Mouse (Mus musculus): ENCODE results near the gene Suco.

Gene Suco

GRCm38 (mm10) chr1:161894126-161894525 lies 17.6 kb upstream of the Suco start:
- DNase-seq (ENCODE audit: low spot score): no peak

DNA sequence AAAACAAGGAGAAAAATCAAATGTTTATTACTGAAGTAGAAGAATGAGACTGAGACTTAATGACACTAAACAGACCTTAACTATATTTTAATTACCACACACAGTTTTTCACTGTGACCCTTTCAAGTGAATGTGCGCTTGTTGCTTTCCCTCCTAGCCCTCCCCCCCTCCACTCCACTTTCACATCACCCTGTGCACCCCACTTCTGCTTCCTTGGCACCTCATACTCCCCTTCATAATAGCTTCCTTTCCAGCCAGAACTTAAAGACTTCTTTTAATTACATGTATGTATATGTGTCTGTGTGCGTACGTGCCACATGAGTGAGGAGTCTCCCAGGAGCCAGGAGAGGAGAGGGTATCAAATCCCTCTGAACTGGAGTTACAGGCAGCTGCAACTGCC lies 12.3 kb upstream of the Suco start:
- DNase-seq (ENCODE audit: low spot score): no peak

GRCm38 (mm10) chr1:161887679-161888260 lies 11.3 kb upstream of the Suco start:
- no peak for DNase-seq (ENCODE audit: low spot score)

- DNase-seq (ENCODE audit: low spot score): no peak
Measured at GRCm38 (mm10) chr1:161885762-161886161, 9.3 kb upstream of the Suco start.

GRCm38 (mm10) chr1:161877580-161878142 lies 1.2 kb upstream of the Suco start:
- DNase-seq (ENCODE audit: low spot score): no peak

- peak; percentile 41 for DNase-seq (ENCODE audit: low spot score)
Measured at GRCm38 (mm10) chr1:161875706-161876552, 553 bp downstream of the Suco start.

- DNase-seq (ENCODE audit: low spot score): no peak
Measured at GRCm38 (mm10) chr1:161869422-161869821, 7.1 kb downstream of the Suco start.

- no peak for DNase-seq (ENCODE audit: low spot score)
Measured at GRCm38 (mm10) chr1:161868413-161868812, 8.1 kb downstream of the Suco start.

DNA sequence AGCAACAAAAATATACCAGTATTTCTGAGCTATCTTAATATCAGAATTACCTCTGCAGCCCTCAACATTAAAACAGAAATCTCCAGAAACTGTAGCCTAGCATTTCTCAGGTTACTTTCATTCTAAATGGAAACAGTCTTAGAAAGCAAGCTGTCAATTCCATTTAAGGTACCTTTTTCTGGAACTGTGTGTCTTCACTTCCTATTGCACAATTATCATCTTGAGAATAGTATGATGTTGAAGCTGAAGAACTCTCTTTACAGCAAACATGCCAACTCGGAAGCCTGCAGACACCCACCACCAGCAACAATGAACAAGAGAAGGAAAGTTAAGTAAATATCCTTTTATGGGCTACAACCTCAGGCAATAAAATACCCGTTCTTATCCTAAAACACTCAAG lies 12.7 kb downstream of the Suco start:
- DNase-seq (ENCODE audit: low spot score): no peak

- no peak for DNase-seq (ENCODE audit: low spot score)
Measured at GRCm38 (mm10) chr1:161859248-161859647, 17.2 kb downstream of the Suco start.

DNA sequence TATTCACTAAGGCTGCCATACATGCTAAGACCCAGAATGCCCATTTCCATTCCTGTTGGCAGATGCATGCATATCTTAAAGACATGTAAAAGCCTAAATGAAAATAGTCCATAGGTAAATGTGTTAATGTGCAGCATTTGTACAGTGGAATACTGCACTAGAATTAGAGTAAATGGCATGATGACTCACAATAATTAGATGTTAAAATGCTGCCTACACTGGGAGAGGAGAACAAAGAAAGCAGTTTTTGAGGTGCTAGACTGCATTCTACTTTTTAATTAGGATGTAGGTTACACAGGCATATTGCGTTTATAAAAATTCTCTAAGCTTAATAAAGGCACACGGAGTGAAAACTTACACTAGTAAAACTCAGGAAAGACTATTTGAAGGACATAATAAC lies 49.8 kb downstream of the Suco start:
- no peak for DNase-seq (ENCODE audit: low spot score)

DNA sequence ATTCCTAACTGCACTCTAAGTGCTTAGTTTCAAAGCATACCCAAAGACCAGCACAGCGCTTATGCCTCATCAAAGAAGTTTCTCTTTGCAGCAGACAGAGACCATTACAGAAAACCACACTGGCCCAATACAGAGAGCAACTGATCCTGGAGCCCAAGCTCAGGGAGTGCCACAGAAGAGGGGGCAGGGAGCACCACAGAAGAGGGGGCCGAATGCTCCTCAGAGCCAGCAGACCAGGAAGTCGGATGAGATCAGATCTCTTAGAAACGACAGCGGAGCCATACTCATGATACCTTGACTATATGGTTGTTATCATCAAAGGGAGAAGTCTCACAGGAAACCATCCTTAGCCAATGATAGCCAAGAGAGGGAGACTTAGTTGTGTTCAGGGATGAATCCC lies 67.1 kb downstream of the Suco start:
- DNase-seq (ENCODE audit: low spot score): no peak

- DNase-seq (ENCODE audit: low spot score): no peak
Measured at GRCm38 (mm10) chr1:161808980-161809379, 67.5 kb downstream of the Suco start.

- DNase-seq (ENCODE audit: low spot score): no peak
Measured at GRCm38 (mm10) chr1:161804541-161804971, 71.9 kb downstream of the Suco start.

DNA sequence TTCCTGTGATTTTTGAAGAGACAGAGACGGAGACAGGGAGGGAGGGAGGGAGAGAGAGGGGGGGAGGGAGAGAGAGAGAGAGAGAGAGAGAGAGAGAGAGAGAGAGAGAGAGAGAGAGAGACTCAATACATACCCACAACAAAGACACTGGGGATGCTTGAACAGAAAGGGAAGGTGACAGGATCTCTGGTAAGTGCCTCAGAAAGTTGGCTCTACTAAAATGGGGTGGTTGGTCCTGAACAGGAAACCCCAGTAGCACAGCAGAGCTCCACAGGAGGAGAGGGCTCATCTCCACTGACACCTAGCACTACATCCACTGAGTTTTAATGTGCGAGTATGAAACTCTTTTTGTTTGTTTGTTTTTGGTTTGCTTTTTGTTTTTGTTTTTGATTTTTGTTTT lies 75.2 kb downstream of the Suco start:
- no peak for DNase-seq (ENCODE audit: low spot score)

DNA sequence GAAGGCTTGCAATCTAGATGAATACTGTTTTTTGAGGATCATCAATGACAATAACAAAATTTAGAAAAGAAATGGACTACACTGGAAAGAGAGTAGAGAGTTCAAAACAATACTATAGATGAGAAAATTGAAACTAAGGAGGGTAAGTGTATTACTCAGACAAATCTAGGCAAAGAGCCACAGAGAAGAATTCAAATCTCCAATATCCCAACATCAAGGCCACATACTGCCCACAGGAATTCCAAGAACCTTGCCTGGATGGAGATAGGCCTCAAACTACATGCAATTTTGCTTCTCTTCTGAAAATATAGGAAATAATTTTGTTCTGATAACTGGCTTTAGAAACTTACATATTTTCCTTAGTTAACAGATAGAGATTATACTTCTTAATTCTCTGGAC lies 76.2 kb downstream of the Suco start:
- DNase-seq (ENCODE audit: low spot score): no peak

- DNase-seq (ENCODE audit: low spot score): no peak
Measured at GRCm38 (mm10) chr1:161799791-161800190, 76.7 kb downstream of the Suco start.

- no peak for DNase-seq (ENCODE audit: low spot score)
Measured at GRCm38 (mm10) chr1:161798866-161799265, 77.6 kb downstream of the Suco start.

DNA sequence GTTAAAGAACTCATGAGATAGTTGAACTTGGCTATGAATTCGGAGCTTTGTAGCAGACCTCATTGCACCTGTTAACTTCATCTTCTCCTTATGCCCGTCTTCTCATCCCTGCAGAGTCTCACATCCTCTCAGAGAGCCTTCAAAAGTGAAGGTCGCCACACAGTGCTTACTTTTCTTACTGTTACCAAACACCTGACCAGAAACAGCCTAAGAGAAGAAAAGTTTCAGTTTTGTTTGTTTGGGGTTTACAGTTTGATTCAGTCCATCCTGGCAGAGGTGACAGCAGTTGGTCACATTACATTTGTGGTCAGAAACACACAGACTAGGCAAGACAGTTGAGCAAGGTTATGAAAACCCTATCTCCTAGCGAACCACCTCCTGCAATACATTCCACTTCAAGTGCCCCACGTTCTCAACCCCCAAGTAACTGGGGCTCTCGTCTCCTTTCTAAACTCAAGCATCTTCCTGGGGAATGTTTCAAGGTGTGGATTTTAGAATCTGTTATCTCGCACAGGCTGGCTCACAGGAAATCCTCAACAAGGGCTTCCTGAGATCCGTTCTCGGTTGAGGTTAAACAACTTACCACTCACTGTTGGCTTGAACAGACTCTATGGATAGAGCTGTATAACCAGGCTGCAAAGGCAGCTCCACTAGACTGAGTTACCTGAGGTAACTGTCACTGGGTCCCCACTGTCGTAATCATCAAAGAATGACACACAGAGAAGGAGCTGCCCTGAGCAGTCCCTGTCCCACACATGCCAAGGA lies 81.9 kb downstream of the Suco start:
- no peak for DNase-seq (ENCODE audit: low spot score)

GRCm38 (mm10) chr1:161793321-161793720 lies 83.2 kb downstream of the Suco start:
- no peak for DNase-seq (ENCODE audit: low spot score)

GRCm38 (mm10) chr1:161792687-161792969 lies 83.9 kb downstream of the Suco start:
- no peak for DNase-seq (ENCODE audit: low spot score)

GRCm38 (mm10) chr1:161791854-161792686 lies 84.4 kb downstream of the Suco start:
- DNase-seq (ENCODE audit: low spot score): no peak
